Mouse (Mus musculus): Measurements from ENCODE around the gene Sprr2b.
"Not testable (repeated sequence)": the region's sequence is repeated elsewhere in the genome, so short reads cannot be mapped to it uniquely, and the experiment has no call there.

Sprr2b gene

DNA sequence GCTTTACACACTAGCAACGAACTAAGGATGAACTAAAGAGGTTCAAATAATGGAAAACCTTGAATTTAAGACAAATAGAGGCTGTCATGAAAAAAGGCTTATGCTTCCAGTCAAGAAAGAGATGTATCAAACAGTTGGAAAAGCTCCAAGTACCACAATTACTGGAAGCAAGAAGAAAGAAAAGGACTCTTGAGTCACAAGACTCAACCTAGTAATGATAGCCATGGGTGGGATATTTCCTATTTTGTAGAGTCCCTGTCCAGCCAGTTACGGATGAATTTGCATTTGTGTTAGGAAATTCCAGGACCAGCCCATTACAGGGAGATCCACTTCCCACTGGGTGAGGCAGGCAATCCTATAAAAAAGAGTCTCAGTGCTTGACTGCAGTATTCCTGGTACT lies at the start of gene Sprr2b:
Gene Sprr2b (plus strand): TSS at position 301 of the 400 bp plus-strand sequence.
- no peak for DNase-seq (ENCODE audit: low read depth, low spot score)

DNA sequence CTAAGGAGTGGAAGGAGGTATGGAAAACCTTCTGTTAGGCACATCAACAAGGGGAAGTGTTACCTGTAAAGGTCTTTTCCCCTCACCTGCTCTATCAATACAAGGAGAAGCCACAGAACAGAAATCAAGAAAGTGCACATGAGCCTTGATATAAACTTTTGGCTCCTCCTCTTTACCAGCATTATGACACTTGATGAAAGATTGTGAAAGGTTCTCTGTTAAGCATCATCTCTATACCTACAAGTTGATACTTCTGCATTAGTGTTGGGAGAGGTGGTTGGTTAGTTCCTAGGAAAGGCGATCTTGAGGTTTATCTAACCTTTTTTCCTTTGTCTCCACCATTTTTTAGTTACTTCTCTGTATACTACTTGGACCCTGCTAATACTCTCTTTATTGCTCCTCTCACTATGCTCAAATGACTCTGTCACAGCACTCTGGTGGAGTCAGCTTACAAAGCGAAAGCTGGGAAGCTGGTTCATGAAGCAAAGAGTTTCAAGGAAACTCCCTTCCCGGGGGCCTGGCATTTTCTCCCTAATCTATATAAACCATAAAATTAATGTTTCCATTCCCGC lies 44.9 kb upstream of the Sprr2b start:
- DNase-seq (ENCODE audit: low read depth, low spot score) = not testable (repeated sequence)

- not testable (repeated sequence) for DNase-seq (ENCODE audit: low read depth, low spot score)
These were observed 42.9 kb upstream of the Sprr2b start for GRCm38 (mm10) chr3:92273504-92273903.

DNA sequence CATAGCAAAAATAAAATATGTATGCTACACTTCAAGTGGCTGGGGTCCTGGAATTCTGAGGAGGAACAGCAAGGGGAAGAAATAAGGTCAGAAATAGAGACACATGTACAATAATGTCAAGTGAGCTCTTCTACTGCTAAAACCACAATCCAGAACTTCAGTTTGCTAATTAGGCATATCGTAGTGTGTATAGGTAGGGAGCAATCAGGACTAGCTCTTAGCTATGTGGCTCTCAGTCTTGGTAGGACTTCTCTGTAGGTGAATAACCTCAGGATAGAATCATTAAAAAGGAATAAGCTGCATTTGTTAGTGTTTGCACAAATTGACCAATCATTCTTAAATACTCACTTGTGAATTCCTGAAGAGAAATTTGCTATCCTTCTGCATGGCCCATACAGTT lies 42.4 kb upstream of the Sprr2b start:
- DNase-seq (ENCODE audit: low read depth, low spot score) = not testable (repeated sequence)

GRCm38 (mm10) chr3:92279663-92280062 lies 36.8 kb upstream of the Sprr2b start:
- DNase-seq (ENCODE audit: low read depth, low spot score) = not testable (repeated sequence)

DNA sequence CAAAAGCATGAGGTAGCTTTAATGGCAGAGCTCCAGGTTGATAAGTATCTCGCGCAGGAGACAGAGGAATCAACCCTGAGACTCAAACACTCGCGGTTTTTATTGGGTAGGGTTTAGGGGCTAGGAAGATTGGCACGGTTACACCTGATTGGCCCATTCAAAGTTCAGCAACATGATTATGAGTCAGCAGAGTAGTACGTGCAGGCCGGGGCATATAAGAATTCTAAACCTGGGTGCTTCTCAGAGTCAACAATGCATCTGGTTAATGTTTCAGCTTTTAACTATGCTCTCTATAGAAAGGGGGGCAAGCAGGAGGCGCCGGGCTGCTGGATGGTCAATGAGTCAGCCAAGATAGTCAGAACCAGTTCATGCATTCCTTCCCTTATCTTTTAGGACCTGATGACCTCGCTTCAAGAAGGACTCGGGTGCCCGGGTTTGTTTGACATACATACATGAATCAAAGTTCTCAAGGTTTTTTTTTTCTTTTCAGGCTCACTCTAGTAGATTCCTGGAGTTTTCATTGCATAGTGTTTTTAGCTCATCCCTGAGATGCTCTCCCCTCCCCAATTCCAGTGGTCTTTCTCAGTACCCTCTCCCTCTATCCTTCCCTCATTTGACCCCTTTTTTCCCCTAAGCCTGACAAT lies 35.3 kb upstream of the Sprr2b start:
- not testable (repeated sequence) for DNase-seq (ENCODE audit: low read depth, low spot score)

DNA sequence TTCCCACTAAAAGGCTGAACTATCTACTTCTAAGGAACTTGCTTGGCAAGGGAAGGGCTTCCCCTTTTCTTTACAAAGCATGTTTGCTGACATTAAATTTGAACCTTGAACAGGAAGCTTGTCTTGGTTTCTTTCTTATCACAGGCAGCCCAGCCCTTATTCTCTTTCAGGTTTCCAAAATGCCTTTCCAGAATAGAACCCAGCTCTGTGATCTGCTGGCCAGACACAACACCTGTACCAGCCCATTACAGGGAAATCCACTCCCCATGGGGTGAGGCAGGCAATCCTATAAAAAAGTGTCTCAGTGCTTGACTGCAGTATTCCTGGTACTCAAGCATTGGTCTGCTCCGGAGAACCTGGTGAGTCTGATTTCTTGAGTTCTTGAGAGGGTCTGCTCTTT lies 31.3 kb upstream of the Sprr2b start, which contains the start of gene Sprr2a3:
Gene Sprr2a3 (plus strand): TSS at position 317 of the 400 bp plus-strand sequence.
- DNase-seq (ENCODE audit: low read depth, low spot score) = not testable (repeated sequence)

GRCm38 (mm10) chr3:92288489-92288888 lies 27.9 kb upstream of the Sprr2b start:
- DNase-seq (ENCODE audit: low read depth, low spot score) = not testable (repeated sequence)

DNA sequence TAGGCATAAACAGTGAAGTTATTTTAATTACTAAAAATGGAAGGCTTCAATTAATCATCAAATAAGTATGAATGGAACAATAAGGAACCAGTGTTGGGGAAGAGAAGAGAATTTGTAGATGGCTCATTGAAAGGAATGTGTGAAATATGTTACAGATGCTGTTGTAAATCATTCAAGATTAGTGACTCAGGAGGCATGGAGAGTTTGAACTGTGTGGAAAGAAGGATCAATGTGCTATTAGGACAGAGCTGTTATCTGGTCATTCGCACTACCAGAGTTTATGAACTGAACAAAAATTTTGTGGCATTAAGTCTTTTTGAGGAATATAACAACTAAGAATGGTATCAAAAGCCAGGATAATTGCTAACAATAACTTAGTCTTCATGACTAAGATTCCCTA lies 9.0 kb upstream of the Sprr2b start:
- DNase-seq (ENCODE audit: low read depth, low spot score) = no peak

- DNase-seq (ENCODE audit: low read depth, low spot score) = no peak
These were observed 964 bp downstream of the Sprr2b start for GRCm38 (mm10) chr3:92317384-92317783.

- no peak for DNase-seq (ENCODE audit: low read depth, low spot score)
These were observed 19.9 kb downstream of the Sprr2b start for GRCm38 (mm10) chr3:92336278-92336677.

DNA sequence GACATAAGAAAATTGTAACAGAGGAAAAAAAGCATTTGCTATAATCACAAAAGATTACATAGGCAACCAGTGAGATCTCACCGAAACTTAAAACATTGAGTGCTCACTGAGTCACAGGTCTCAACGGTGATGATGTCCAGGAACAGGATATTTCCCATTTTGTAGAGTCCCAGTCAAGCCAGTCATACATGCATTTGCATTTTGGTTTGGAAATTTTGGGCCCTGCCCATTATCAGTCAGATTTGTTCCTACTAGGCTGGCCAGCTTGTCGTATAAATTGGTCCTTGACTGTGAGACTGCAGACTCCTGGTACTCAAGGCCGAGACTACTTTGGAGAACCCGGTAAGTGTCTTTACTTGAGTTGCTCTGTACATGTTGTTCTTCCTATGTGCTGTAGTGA lies 22.4 kb downstream of the Sprr2b start, which contains the start of gene Sprr2d:
Gene Sprr2d (plus strand): TSS at position 301 of the 400 bp plus-strand sequence.
- DNase-seq (ENCODE audit: low read depth, low spot score) = no peak

DNA sequence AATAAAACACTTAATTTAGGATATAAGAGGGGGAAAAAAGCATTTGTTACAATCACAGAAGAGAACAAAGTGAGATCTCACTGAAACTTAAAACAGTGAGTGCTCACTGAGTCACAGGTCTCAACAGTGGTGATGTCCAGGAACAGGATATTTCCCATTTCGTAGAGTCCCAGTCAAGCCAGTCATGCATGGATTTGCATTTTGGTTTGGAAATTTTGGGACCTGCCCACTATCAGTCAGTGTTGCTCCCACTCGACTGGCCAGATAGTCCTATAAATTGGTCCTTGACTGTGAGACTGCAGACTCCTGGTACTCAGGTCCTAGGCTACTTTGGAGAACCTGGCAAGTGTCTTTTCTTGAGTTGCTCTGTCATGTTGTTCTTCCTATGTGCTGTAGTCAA lies 35.4 kb downstream of the Sprr2b start, which contains the start of gene Sprr2e:
Gene Sprr2e (plus strand): TSS at position 301 of the 400 bp plus-strand sequence.
- DNase-seq (ENCODE audit: low read depth, low spot score) = no peak

GRCm38 (mm10) chr3:92361619-92362018 lies 45.2 kb downstream of the Sprr2b start:
- DNase-seq (ENCODE audit: low read depth, low spot score) = no peak

DNA sequence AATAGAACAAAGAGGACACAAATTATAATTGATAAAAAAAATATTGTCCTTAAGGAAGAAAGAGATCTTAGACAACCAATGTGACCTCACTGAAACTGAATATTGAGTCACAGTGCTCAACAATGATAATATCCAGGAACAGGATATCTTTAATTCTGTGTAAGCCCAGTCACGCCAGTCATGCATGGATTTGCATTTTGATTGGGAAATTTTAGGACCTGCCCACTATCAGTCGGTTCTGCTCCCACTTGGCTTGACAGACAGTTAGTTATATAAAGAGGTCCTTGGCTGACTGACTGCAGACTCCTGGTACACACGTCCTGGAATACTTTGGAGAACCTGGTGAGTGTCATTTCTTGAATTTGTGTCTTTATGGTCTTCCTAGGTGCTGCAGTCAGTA lies 48.5 kb downstream of the Sprr2b start, which contains the start of gene Sprr2f:
Gene Sprr2f (plus strand): TSS at position 301 of the 400 bp plus-strand sequence.
- no peak for DNase-seq (ENCODE audit: low read depth, low spot score)

Data from brain, embryonic 18.5 days (tissue).